Mouse (Mus musculus) layer of hippocampus, adult 6 months (tissue): ENCODE measurements around the gene Aqp5. TPM values are rescaled to one million over a fixed set of nuclear protein-coding genes. Genes with fewer than 3 reads are reported as not detected.

Source experiments
- long read RNA-seq, 2 experiments: library from polyadenylated mRNA; unstranded; transcript quantifications; one replicate each; pipeline ENCODE4 v2.0.0; 2019 to 2020
- polyA plus RNA-seq: library from polyadenylated mRNA; unstranded; fragments of <200 nt; fragmentation: Nextera tagmentation; gene quantifications from 2 replicates; pipeline ENCODE4 v1.2.3, GENCODE M21; 2021

The Aqp5 gene
- polyA plus RNA-seq: 0.16 TPM in 1 of 2 replicates, not detected in the other
- long read RNA-seq, experiment 1, partial matches to known transcripts: 0 of 1 reads
- long read RNA-seq, experiment 1, other reads (novel, unspliced or antisense): 1 of 1 reads
- long read RNA-seq, experiment 2: 0 reads

GRCm38 (mm10) chr15:99590429-99591084 is at the start of gene Aqp5:
TSS of gene Aqp5 (plus strand) at chr15:99590782.

GRCm38 (mm10) chr15:99578802-99579485 is 11.6 kb upstream of the Aqp5 start, which contains the start of gene Aqp2:
TSS of gene Aqp2 (plus strand) at chr15:99579055.

GRCm38 (mm10) chr15:99600986-99601822 is 10.6 kb downstream of the Aqp5 start, which contains the start of gene Aqp6:
TSS of gene Aqp6 (plus strand) at chr15:99601400.

Other genes starting within 250 kb of the Aqp5 start
- 0.44 and 0.49 TPM in 2 replicates for gene Fmnl3, start 220.3 kb upstream of the Aqp5 start, polyA plus RNA-seq
- 160 and 199 TPM in 2 replicates for gene Tmbim6, start 197.9 kb upstream of the Aqp5 start, polyA plus RNA-seq
- 1.2 and 1.6 TPM in 2 replicates for gene Nckap5l, start 133.0 kb upstream of the Aqp5 start, polyA plus RNA-seq
- gene Bcdin3d, start 116.1 kb upstream of the Aqp5 start, polyA plus RNA-seq: 7.6 and 7.8 TPM in 2 replicates
- 208 and 215 TPM in 2 replicates for gene Faim2, start 62.6 kb upstream of the Aqp5 start, polyA plus RNA-seq
- gene Aqp2, start 11.7 kb upstream of the Aqp5 start, polyA plus RNA-seq: 0.16 TPM in 1 of 2 replicates, not detected in the other
- not detected in 2 replicates for gene Aqp6, start 10.6 kb downstream of the Aqp5 start, polyA plus RNA-seq
- 3.0 and 3.2 TPM in 2 replicates for gene Racgap1, start 60.9 kb downstream of the Aqp5 start, polyA plus RNA-seq
- gene Asic1, start 79.6 kb downstream of the Aqp5 start, polyA plus RNA-seq: 2.1 and 2.2 TPM in 2 replicates
- 35.8 and 41.4 TPM in 2 replicates for gene Smarcd1, start 111.3 kb downstream of the Aqp5 start, polyA plus RNA-seq
- not detected in 2 replicates for gene Gm17349, start 114.7 kb downstream of the Aqp5 start, polyA plus RNA-seq
- 22.7 and 26.8 TPM in 2 replicates for gene Gpd1, start 126.7 kb downstream of the Aqp5 start, polyA plus RNA-seq
- 457 and 492 TPM in 2 replicates for gene Cox14, start 134.8 kb downstream of the Aqp5 start, polyA plus RNA-seq
- 40.2 and 41.1 TPM in 2 replicates for gene Cers5, start 182.1 kb downstream of the Aqp5 start, polyA plus RNA-seq